Mouse (Mus musculus) cerebellum, postnatal 10 days (tissue): Measurements from ENCODE around the gene Acss1.

ENCODE experiments used
- DNase-seq, 2 experiments: peaks; one replicate each; pipeline ENCODE4 v3.0.0; 2021; ENCODE audit warnings: mixed read lengths in 2 of 2

The Acss1 gene

DNA sequence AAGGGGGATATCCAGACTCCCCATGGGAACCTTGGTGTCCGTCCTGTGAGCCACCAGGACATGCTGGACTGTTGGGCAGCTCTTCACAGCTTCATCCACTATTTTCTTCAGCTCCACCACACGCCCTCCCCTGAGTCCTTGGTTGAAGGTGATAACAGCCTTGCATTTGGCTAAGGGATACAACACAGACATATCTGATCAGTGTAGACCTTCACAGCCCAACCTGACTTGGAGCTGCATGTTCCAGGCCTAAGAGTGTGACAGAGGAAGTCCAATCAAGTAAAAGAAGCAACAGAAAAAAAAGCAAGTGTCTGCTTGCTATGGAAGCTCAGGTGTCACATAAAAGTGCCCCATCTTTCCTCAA lies 29.9 kb downstream of the Acss1 start:
- no peak for DNase-seq

GRCm38 (mm10) chr2:150637702-150638369 lies 30.5 kb downstream of the Acss1 start:
- DNase-seq = no peak

GRCm38 (mm10) chr2:150635877-150636446 lies 32.3 kb downstream of the Acss1 start:
- DNase-seq = no peak

DNA sequence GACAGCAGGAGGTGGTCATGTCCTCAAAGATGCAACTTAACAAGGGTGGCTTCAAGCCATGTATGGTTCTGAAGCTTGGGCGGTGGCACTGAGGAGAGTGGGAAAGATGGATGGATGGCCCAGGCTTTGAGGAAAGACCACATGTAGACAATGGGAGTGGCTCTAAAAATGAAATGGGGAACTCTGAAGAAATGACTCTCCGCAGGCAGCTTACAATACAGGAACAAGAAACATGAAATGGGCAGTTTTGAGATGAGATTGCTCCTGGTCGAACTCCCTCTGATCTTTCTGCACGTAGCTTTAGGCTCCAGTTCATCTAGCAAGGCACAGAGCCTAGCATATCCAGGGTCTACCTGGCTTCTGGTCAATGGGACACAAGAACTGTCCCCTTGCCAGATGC lies 39.0 kb downstream of the Acss1 start:
- no peak for DNase-seq

DNA sequence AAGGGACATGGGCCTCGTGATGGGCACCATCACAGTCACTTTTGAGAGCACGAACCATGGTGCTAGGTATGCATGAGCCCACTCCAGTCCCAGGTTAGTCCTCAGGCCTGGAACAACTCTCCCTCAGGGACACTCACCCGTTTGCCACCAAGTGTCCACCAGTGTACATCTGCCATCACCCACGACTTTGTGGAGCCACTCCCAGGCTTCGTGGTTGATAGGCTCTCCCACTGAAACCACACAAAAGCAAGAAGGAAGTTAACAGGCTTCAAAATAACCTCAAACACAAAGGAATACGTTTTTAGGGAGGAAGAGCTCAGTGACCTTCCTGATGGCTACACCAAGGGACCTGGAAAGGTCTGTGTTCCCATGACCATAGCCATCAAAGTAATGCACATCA lies 41.2 kb downstream of the Acss1 start:
- DNase-seq = no peak

DNA sequence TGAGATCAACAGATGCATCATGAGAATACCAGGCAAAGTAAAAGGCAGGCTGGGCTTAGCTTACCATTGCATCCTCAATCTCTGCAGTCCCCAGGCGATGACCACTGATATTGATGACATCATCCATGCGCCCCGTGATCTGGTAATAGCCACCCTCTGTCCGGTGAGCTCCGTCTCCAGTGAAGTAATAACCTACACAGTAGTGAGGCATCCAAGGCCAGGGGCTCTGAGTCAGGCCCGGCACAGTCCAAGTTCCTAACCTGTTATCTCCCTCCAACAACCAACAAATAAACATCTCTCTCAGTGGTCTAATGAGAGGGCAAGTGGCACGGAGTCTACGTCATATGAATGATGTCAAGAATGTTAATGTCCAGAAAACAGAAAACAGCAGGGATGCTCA lies 43.4 kb downstream of the Acss1 start:
- DNase-seq = no peak

DNA sequence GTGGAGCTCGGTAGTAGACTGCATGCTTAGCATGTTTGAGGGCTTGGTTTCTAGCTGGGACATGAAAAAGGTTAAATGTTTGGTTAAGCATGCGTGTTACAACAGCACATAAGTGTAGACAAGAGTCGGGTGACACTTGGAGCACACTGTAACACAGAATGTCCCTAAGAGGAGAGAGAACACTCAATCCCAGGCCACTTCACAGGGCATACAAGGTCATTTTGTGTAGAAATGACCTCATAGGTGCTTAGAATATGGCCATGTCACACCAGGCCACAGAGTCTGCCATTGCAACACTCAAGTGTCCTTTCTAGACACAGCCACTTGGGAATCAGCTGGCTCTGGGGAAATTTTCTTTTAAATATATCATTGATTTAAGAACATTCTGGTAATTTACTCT lies 44.3 kb downstream of the Acss1 start:
- DNase-seq = no peak

DNA sequence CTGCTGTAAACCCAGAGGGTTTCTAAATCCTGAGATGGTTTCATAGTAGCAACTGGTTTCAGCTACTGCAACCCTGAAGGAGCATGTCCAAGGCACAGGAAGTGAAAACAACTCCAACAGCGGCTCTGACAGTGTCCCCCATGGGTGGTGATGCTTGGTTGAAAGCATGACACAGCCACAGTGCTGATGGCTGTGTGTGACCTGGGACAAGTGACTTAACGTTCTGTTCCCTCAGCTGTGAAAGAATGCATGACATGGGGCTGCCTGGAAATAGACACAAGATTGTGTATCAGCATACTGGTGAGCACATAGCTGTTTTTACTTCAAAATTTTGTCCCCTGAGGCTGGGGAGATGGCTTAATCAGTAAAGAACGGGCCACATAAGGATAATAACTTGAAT lies 46.6 kb downstream of the Acss1 start:
- DNase-seq = no peak

DNA sequence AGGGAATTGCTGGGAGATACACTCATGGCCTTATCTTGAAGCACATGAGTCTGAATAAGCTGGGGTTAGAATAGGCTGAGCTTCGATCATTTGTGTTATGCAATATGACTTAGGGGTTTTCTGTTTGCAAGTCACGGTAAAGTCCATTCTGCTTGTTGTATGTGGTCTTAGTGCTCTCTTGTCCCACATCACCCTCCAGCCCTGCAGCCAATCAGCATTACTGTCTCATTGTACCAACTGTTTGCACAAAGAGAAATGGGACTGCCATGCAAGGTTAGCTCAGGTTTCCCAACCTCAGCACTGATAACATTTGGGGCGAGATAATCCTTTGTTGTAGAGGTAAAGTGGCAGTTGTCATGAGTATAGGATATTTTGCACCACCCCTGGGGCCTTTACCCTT lies 58.2 kb downstream of the Acss1 start:
- no peak for DNase-seq

GRCm38 (mm10) chr2:150608872-150609560 lies 59.3 kb downstream of the Acss1 start:
- peak; percentile 76 to 84 for DNase-seq

DNA sequence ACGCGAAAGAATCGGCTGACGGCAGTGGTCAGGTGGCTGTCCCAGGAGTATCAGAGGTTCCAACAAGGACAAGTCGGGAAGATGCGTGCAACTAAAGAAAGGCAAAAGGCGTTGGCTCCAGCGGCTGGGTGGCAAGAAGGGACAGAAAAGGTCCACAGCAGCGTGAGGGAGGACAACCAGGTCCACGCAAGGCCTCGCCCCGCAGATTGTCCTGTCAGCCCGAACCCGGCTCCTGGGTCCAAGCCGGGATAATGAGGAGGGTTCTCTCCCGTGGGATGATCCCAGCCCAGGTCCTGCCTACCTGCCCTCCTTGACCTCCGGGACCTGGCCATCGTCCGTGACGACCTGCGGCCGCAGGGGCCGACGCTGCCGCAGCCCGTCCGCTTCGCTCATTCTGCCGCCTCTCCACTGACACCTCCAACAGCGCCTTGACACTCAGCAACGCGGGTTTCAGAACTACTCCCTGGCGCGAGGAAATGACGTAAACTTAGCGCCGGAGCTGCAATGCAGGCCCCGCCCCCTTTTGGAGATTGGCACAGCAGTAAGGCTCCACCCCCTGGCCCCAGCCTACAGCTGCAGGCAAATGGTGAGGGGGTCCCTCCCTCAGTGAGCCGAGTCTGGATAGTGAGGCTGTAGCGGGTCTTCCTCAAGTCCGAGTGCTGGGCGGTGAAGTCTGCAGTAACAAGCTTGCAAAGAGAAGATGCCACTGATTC lies 60.1 kb downstream of the Acss1 start, which contains the start of gene Apmap:
Gene Apmap (minus strand): TSS at position 481 of the 713 bp plus-strand sequence.
- DNase-seq = peak; percentile 99

DNA sequence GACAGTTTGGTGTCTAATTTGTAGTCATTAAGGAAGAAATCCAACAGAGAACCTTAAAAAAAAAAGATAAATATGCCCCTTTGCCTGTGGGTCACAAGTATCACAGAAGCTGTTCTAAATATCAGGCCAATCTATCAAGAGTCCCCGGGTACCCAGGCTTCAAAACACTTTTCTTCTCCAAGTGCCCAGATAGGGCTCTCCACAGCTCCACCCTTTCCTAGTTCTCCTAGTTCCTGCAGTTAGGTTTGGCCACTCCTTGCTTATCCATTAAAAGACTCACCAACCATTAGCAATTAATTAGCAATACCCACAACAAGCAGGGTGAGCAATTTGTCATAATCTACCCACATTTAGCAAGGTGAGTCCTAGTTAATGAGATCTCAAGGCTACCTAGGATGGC lies 61.2 kb downstream of the Acss1 start:
- no peak for DNase-seq

DNA sequence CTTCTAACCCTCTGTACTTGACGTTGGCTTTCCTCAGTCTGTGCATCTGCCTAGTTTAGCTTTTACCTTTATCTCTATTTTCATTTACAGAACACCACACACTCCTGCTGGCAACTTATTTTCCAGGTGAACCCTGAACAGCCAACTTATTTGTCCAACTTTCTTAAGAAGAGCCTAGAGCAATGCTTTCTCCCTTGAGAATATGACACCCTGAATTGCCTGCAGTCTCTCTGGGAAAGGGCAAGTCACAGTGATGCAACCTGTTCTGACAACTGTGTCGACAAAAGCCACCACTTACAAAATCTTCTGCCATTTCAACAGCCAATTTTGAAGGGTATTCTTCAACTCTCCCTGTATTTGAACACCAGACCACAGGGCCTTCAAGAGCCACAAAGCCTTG lies 63.5 kb downstream of the Acss1 start:
- no peak for DNase-seq

DNA sequence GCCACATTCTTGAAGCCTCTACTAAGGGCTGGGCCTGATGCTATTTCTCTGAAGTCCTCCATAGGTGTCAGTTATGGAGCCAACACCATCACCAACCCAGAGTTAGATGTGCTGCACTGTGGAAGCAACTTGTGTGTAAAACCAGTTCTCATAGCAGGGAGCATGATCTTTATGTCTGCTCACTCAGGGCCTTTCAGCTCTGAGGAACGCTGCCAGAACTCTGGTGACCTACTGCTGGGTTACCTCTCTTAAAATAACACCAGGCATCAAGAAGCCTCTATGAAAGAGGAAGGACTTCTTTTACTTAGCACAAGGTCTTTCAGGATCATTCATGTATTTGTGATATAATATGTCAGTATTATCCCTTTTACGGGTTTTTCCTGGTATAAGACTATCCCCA lies 66.1 kb downstream of the Acss1 start:
- DNase-seq = peak in 1 of 2 experiments; percentile 8

DNA sequence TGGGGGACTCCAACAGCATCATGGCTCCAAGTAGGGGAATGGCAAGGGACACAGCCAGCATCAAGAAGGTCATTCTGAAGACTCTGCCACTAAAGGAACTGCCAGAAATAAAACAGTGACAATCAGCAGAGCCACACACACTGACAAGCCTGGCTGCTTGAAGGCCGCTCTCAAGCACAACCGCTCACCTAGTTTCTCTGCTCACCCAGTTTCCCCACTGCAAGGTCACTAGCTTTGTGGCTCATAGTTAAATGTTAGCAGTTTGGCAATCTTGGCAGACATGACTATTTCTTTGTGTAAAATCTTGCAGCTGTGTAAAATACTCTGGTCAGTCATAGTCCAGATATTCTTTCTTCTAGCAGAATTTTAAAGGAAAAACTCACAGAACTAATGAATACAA lies 68.0 kb downstream of the Acss1 start:
- DNase-seq = no peak

GRCm38 (mm10) chr2:150595411-150596190 lies 72.7 kb downstream of the Acss1 start:
- no peak for DNase-seq

- no peak for DNase-seq
Observed at GRCm38 (mm10) chr2:150589076-150589475, 79.2 kb downstream of the Acss1 start.

DNA sequence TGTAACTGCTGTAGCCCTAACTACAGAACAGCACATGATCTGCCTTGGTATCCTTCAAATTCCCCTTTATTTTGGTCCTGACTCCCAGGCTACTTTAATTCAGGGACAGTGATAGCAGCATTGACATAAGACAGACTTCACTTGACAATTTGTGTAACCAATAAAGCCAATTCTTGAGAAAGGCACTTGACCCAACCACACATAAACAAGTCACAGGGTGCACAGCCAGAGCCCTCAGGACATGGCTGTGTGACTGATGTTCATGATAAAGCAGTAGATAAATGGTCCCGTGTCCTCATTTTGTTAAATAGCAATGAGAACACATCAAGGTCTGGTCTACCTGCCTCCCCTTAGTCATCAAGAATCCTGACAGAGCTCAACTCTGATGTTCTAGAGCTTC lies 88.7 kb downstream of the Acss1 start:
- DNase-seq = no peak

GRCm38 (mm10) chr2:150578603-150579002 lies 89.7 kb downstream of the Acss1 start:
- DNase-seq = no peak

DNA sequence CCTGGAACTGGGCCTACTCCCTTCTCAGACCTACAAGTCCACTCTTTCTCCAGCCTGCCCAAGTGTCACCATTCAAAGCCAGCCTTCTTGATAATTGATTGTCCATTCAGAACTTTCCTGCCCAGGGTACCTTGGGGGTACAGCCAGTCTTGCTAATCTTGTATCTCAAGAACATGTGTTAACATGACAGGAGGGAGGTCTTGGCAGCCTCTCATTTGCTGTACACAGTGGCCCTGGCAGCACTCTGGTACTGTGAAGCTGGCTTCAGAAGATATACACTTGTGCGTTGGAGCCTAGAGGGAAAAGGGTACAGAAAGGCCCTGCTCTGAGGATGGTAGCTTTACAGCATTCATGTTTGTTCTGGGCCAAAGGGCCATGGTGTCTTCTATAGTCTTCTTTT lies 92.0 kb downstream of the Acss1 start:
- DNase-seq = no peak

- DNase-seq = no peak
Observed at GRCm38 (mm10) chr2:150572463-150572862, 95.8 kb downstream of the Acss1 start.

- DNase-seq = no peak
Observed at GRCm38 (mm10) chr2:150570761-150571160, 97.5 kb downstream of the Acss1 start.
